Mouse (Mus musculus) T-cell, adult 2 months (primary cell): Measurements from ENCODE around the gene Ncs1.

ENCODE experiments used
- DNase-seq: peaks from one replicate; pipeline ENCODE4 v3.0.0; 2022; ENCODE audit warnings: low spot score

Ncs1 gene

GRCm38 (mm10) chr2:31245491-31246141 lies at the start of gene Ncs1:
Gene Ncs1 (plus strand): TSS chr2:31245823.
- DNase-seq: peak; percentile 49

GRCm38 (mm10) chr2:31198621-31199020 lies 47.0 kb upstream of the Ncs1 start:
- DNase-seq: no peak

GRCm38 (mm10) chr2:31200051-31200450 lies 45.6 kb upstream of the Ncs1 start:
- DNase-seq: no peak

- no peak for DNase-seq
These were observed 43.8 kb upstream of the Ncs1 start for GRCm38 (mm10) chr2:31201851-31202250.

DNA sequence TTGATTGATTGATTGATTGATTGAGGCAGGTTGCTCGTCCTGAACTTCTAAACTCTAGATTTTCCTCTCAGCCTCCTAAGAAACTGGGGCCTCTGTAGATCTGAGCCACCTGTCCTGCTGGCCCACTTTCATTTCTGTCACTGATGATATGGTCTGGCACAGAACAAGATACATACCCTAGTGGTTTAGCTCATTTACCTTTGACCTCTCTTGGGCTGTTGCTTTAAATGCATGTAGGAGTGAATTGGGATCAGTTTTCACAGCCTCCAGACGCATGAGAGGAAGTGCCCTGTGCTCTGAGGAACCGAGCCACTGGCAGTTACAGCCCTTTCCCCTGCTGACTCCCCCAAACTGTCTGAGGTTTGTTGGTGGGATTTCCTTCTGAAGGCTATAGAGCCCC lies 43.3 kb upstream of the Ncs1 start:
- no peak for DNase-seq

- DNase-seq: no peak
These were observed 42.7 kb upstream of the Ncs1 start for GRCm38 (mm10) chr2:31202956-31203355.

DNA sequence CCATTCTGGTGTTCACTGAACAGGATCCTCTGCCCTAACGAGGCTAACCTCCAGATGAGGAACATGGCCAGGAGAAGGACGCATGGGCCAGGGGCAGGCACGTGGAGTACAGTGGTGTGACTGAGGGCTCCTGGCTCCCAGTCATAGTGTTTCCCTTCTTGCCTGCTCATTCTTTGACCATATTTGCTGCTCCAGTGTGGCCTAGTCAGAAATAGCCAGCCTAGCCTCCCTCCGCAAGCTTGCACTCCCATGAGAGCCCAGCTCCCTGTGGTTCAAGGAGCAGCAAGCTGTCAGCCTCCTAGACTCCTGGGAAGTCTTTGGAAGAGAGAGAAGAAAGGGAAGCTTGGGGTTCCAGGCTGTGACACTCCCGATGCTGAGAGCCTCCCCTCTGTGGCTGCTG lies 40.9 kb upstream of the Ncs1 start:
- no peak for DNase-seq

GRCm38 (mm10) chr2:31206211-31206610 lies 39.4 kb upstream of the Ncs1 start:
- DNase-seq: no peak

DNA sequence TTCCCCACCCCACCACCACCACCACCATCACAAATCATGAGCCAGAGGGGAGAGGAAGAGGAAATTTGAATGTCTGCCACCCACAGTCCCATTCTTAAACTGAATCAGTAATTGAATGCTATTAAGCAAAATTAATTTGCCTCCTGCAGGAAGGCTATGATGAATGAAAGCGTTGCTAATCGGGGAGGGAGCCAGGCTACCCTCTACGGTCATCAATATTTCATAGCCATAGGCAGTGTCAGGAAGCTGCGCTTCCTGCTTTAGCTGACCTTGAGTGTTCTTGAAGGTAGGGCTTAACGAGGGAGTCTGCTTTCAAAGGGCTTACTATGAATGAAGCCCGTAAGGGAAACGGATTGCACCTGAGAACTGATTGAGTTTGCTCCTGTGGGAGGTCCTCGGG lies 38.7 kb upstream of the Ncs1 start:
- DNase-seq: no peak

DNA sequence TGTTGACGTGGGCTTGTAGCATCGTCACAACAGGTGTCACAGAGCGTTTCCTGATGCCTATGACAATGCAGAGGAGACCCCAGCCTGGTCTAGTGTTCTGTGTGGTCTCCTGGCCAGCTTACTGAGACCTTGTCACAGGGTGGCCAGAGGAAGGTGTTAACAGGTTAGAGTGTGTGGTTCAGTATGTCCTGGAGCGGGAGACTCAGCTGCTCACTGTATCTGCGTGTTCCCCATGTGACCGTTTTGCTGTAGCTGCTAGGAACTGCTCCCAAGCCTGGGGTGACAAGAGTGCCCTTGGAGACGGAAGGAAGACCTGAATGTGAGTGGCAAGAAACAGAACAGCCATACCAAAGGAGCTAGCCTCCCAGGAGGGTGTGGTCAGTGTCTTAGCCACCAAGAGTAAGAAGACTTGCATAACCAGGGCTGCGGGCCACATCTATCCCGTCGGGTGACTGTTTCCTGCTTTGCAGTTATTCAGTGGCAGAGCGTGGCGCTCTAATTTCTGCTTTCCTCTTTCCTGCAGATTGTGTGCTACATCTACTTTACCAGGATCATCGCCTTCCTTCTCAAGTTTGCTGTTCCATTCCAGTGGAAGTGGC lies 37.0 kb upstream of the Ncs1 start:
- DNase-seq: no peak

DNA sequence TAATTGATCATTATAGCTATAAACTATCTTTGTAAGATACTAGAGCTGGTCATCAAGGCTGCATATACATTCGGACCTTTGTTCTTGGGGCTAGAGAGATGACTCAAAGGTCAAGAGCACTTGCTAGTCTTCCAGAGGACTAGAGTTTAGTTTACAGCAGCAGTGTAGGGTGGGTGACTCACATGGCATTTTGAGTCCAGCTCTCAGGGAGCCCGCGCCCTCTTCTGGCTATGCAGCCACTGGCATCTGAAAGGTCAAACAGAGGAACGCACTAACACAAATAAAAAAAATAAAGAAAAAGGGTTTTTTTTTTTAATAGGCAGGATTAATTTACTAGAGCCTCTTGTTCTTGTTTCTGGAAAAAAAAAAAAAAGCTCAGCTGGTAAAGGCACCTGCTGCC lies 36.1 kb upstream of the Ncs1 start:
- DNase-seq: no peak

DNA sequence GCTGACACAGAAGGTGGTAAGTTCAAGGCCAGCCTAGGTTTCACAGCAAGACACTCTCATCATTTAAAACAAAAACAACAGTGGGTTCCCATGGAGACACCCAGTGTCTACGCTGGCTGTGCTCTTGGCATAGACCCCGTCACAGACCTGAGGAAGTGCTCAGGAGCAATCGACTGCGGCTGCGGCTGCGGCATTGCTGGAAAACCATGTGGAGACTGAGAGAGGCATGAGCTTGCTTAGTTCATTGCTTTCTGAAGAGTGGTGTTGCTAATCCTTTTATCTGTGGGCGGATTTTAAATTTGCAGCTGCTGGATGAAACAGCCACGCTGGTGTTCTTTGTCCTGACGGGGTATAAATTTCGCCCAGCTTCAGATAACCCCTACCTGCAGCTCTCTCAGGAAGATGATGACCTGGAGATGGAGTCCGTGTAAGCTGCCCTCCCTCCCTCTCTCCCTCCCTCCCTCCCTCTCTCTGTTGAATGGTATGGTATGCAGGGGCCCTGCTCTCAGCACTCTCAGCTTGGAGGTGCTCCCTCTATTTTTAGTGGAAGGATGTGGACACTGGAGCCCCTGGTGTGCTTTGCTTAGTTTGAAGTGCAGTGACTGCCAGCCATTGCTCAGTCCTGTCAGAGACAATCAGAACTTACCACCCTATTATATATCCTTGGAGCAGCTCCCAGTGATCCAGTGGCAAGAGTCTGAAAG lies 35.3 kb upstream of the Ncs1 start:
- DNase-seq: no peak

DNA sequence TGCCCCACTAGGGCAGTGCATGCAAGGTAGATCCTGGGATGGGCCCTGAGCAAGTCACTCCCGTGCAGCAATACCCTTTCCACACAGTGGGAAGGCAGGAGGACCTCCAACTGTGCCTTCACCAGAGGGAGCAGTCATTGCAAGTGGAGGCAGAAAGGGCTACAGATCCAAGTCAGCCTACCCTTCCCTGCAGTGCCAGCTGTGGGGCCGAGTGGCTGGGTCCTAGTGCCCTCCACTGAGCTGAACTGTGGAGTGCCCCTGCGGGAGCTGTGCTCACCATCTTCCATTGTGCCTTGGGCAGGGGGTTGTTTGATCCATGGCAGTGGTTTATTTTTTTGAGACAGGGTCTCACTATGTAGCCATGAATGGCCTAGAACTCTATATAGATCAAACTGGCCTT lies 34.4 kb upstream of the Ncs1 start:
- no peak for DNase-seq

GRCm38 (mm10) chr2:31214211-31214796 lies 31.3 kb upstream of the Ncs1 start:
- no peak for DNase-seq

DNA sequence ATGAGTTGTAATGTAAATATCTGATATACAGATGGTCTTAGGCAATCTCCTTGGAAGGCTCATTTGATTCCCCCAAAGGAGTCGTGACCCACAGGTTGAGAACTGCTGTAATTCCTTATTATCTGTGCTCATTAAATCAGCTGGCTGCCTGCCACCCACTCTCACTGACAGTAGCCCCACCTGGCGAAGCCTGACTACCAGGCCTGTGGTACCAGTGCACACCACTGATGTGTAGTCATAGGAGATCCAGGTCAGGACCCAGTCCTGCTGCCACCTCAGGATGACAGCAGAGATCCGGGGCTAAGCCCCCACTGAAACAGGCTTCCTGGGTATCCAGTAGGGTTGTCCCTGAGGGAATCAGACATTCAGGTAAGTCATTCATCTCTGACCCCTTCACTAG lies 27.0 kb upstream of the Ncs1 start:
- DNase-seq: no peak

GRCm38 (mm10) chr2:31219470-31219869 lies 26.2 kb upstream of the Ncs1 start:
- no peak for DNase-seq

DNA sequence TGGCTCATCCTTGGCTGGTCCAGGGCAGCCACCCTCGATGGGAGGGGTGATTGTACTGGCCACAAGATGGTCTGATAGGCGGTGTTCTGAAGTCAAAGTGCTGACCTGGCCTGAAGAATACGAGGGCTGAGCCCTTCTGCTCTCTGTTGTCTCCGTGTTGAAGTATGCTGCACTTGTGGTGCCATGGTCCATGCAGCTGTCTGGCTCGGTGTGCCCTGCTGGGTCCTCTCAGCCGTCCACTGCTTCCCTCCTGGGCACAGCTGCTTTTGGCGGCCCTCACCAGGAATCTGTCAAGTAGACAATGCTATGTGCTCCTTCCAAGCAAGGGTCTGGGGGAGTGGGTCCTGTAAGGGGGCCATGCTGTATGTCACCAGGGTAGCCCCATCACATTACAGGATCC lies 24.8 kb upstream of the Ncs1 start:
- no peak for DNase-seq

- DNase-seq: no peak
These were observed 24.0 kb upstream of the Ncs1 start for GRCm38 (mm10) chr2:31221582-31221981.

- no peak for DNase-seq
These were observed 16.8 kb upstream of the Ncs1 start for GRCm38 (mm10) chr2:31228768-31229311.

GRCm38 (mm10) chr2:31239203-31239696 lies 6.4 kb upstream of the Ncs1 start:
- DNase-seq: peak; percentile 56

DNA sequence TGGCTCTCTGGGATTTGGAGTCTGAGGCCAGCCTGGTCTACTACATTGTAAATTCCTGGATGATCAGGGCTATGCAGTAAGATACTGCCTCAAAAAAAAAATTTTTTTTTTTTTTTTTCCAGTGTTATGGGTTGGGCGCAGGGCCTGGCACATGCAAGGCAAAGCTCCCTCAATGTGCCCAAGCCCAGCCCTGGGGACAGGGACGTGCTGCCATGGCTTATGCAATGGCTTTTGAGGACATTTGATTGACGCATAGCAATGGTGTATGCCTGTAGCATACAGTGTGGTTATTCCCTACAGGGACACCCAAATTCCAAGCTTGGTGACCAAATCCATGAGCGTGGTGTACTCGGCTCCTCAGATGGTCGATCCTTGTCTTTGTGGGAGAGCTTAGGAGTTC lies 5.8 kb upstream of the Ncs1 start:
- DNase-seq: no peak

DNA sequence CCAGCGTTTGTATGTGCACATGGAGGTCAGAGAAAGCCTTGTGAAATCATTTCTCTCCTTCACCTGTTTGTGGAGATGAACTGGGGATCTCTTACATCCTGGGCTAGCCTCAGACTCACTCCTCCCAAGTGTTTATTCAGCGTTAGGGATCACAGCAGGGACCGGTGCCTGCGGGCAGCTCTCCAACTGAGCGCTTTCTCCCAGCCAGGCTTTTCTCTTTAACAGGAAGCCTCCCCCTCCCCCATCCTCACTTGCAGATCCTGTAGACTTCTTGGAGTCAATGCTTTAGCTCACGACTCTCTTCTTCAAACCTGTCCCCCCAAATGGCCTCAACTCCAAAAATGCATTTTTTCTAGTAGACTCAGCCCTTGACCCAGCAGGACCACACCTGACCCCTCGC lies 4.0 kb upstream of the Ncs1 start:
- DNase-seq: no peak

GRCm38 (mm10) chr2:31244216-31244615 lies 1.4 kb upstream of the Ncs1 start:
- DNase-seq: no peak
